ENCODE assay signal across 18 mouse cellular contexts in the genomic region with DNA sequence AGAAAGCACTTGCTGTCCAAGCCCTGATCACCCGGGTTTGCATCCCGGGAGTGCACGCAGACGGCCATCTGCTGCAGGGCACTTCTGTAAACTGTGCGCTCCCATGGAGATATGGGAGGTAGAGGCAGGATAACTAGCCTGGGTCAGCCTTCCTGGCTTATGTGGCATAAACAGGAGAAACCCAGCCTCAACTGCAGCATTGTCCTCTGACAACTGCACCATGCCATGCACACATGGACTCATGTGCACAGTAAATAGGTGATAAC.
DNase-seq lines count a peak whose midpoint lies in the region; ATAC-seq and TF ChIP-seq lines count a peak whose summit lies in the region.
"Had no signal": no experiment of that assay in that cellular context is flagged by ENCODE, and none has a peak within 500 bp of the region (broad histone marks: within the 10 kb centered on the region; RNA-seq: fewer than 3 reads in every experiment).

No protein-coding gene starts in this region.

- H3K9ac ChIP-seq in limb, embryonic 12.5 days (replicated peaks), result no peak overlapping the region
- no peak overlapping the region for H3K9ac ChIP-seq in forebrain, embryonic 12.5 days
- 0 out of 2 replicates have a peak overlapping the region, but pooled peaks have one; percentile 18 for H3K9ac ChIP-seq in hindbrain, embryonic 12.5 days
- H3K9ac ChIP-seq in midbrain, embryonic 14.5 days (replicated peaks; ENCODE audit: low read length), result no peak overlapping the region
- H3K9ac ChIP-seq in stomach, postnatal 0 days (ENCODE audit: low read length), result no peak overlapping the region
- H3K9ac ChIP-seq: embryonic facial prominence, embryonic 12.5 days; intestine, embryonic 15.5 days had no signal

- no peak overlapping the region for H3K4me3 ChIP-seq in limb, embryonic 12.5 days (replicated peaks)
- no peak overlapping the region for H3K4me3 ChIP-seq in limb, embryonic 10.5 days
- H3K4me3 ChIP-seq in forebrain, embryonic 12.5 days (replicated peaks), result no peak overlapping the region
- no peak overlapping the region for H3K4me3 ChIP-seq in hindbrain, embryonic 12.5 days
- H3K4me3 ChIP-seq in midbrain, embryonic 14.5 days (replicated peaks; ENCODE audit: low read depth, low read length), result no peak overlapping the region
- H3K4me3 ChIP-seq in stomach, postnatal 0 days (ENCODE audit: low read depth, low read length), result no peak overlapping the region
- H3K4me3 ChIP-seq: embryonic facial prominence, embryonic 12.5 days; intestine, embryonic 15.5 days had no signal

- WGBS in limb, embryonic 12.5 days, result 73% methylated on average over 5 of the region's 5 CpGs
- 73% methylated on average over 5 of the region's 5 CpGs for WGBS in limb, embryonic 10.5 days
- 18% methylated on average over 5 of the region's 5 CpGs for WGBS in forebrain, embryonic 12.5 days
- 19% methylated on average over 5 of the region's 5 CpGs for WGBS in hindbrain, embryonic 12.5 days
- 6% methylated on average over 5 of the region's 5 CpGs for WGBS in midbrain, embryonic 14.5 days
- 79% methylated on average over 5 of the region's 5 CpGs for WGBS in stomach, postnatal 0 days

- peaks cover 4% of the 10 kb centered on the region; the same call in 1 of the 2 replicates for H3K36me3 ChIP-seq in limb, embryonic 12.5 days
- H3K36me3 ChIP-seq in limb, embryonic 10.5 days, result no peaks in the 10 kb centered on the region
- H3K36me3 ChIP-seq in forebrain, embryonic 12.5 days (replicated peaks), result no peaks in the 10 kb centered on the region
- H3K36me3 ChIP-seq in hindbrain, embryonic 12.5 days, result no peaks in the 10 kb centered on the region
- no peaks in the 10 kb centered on the region for H3K36me3 ChIP-seq in midbrain, embryonic 14.5 days (ENCODE audit: control insufficient read depth, insufficient read depth, low read length)
- no peaks in the 10 kb centered on the region for H3K36me3 ChIP-seq in stomach, postnatal 0 days (ENCODE audit: control insufficient read depth, insufficient read depth, low read length)
- H3K36me3 ChIP-seq: embryonic facial prominence, embryonic 12.5 days; intestine, embryonic 15.5 days had no signal

- no peak for ATAC-seq in limb, embryonic 12.5 days (ENCODE audit: insufficient number of reproducible peaks, insufficient read depth, low FRiP score, low TSS enrichment, low read depth)
- ATAC-seq in forebrain, embryonic 12.5 days (ENCODE audit: low FRiP score), result peak; percentile 18
- ATAC-seq in hindbrain, embryonic 12.5 days (ENCODE audit: low FRiP score), result no peak
- 0 out of 2 replicates have a peak, but pooled peaks have one; percentile 24 for ATAC-seq in midbrain, embryonic 14.5 days (ENCODE audit: low FRiP score, low TSS enrichment)
- ATAC-seq in stomach, postnatal 0 days (ENCODE audit: low FRiP score, low TSS enrichment), result no peak
- ATAC-seq: intestine, embryonic 15.5 days had no signal

- no peaks in the 10 kb centered on the region for H3K9me3 ChIP-seq in limb, embryonic 12.5 days
- no peaks in the 10 kb centered on the region for H3K9me3 ChIP-seq in limb, embryonic 10.5 days (replicated peaks)
- H3K9me3 ChIP-seq in forebrain, embryonic 12.5 days, result no peaks in the 10 kb centered on the region
- H3K9me3 ChIP-seq in hindbrain, embryonic 12.5 days (replicated peaks), result no peaks in the 10 kb centered on the region
- no peaks in the 10 kb centered on the region for H3K9me3 ChIP-seq in midbrain, embryonic 14.5 days (ENCODE audit: control insufficient read depth, low read length)
- no peaks in the 10 kb centered on the region for H3K9me3 ChIP-seq in stomach, postnatal 0 days (ENCODE audit: control insufficient read depth, low read length)
- H3K9me3 ChIP-seq: embryonic facial prominence, embryonic 12.5 days; intestine, embryonic 15.5 days had no signal

- no peak overlapping the region for H3K4me2 ChIP-seq in limb, embryonic 12.5 days
- peak overlapping the region; percentile 31 for H3K4me2 ChIP-seq in forebrain, embryonic 12.5 days
- H3K4me2 ChIP-seq in hindbrain, embryonic 12.5 days (replicated peaks), result peak overlapping the region; percentile 37
- H3K4me2 ChIP-seq in midbrain, embryonic 14.5 days (ENCODE audit: low read length), result peak overlapping the region; percentile 21
- H3K4me2 ChIP-seq in stomach, postnatal 0 days (replicated peaks; ENCODE audit: low read depth), result no peak overlapping the region
- H3K4me2 ChIP-seq: embryonic facial prominence, embryonic 12.5 days; intestine, embryonic 15.5 days had no signal

- H3K4me1 ChIP-seq in limb, embryonic 12.5 days (replicated peaks), result peaks cover 21% of the 10 kb centered on the region
- H3K4me1 ChIP-seq in limb, embryonic 10.5 days, result peaks cover 42% of the 10 kb centered on the region
- peaks cover 97% of the 10 kb centered on the region for H3K4me1 ChIP-seq in forebrain, embryonic 12.5 days
- H3K4me1 ChIP-seq in hindbrain, embryonic 12.5 days, result peaks cover 89% of the 10 kb centered on the region
- peaks cover 67% of the 10 kb centered on the region for H3K4me1 ChIP-seq in midbrain, embryonic 14.5 days (ENCODE audit: control insufficient read depth, insufficient read depth, low read length)
- H3K4me1 ChIP-seq in stomach, postnatal 0 days (replicated peaks; ENCODE audit: control insufficient read depth, insufficient read depth), result peaks cover 10% of the 10 kb centered on the region; the same call in 1 of the 2 replicates

- H3K27me3 ChIP-seq in limb, embryonic 12.5 days, result no peaks in the 10 kb centered on the region
- H3K27me3 ChIP-seq in limb, embryonic 10.5 days (ENCODE audit: low read depth, poor library complexity, severe bottlenecking), result no peaks in the 10 kb centered on the region
- H3K27me3 ChIP-seq in forebrain, embryonic 12.5 days, result no peaks in the 10 kb centered on the region
- H3K27me3 ChIP-seq in hindbrain, embryonic 12.5 days, result no peaks in the 10 kb centered on the region
- no peaks in the 10 kb centered on the region for H3K27me3 ChIP-seq in midbrain, embryonic 14.5 days (ENCODE audit: control insufficient read depth, insufficient read depth, low read length)
- no peaks in the 10 kb centered on the region for H3K27me3 ChIP-seq in stomach, postnatal 0 days (ENCODE audit: control insufficient read depth, insufficient read depth, low read length)
- H3K27me3 ChIP-seq: embryonic facial prominence, embryonic 12.5 days; intestine, embryonic 15.5 days had no signal

- TF ChIP-seq EP300 in stomach, postnatal 0 days (optimal IDR thresholded peaks at IDR 0.05), result no peak

- no peak for TF ChIP-seq CTCF in stomach, postnatal 0 days (IDR thresholded peaks at IDR 0.05; ENCODE audit: low read depth)

- DNase-seq in limb, embryonic 10.5 days (ENCODE audit: low spot score), result no peak
- DNase-seq in midbrain, embryonic 14.5 days, result no peak
- DNase-seq in stomach, postnatal 0 days (ENCODE audit: low spot score), result no peak
- no peak for DNase-seq in thymus, postnatal 4 days
- DNase-seq in urinary bladder, postnatal 14 days (ENCODE audit: low spot score), result no peak
- DNase-seq: adrenal gland, adult 2 months; cerebellum, postnatal 14 days; gastrocnemius, postnatal 10 days; heart, postnatal 10 days; lung, adult 2 months; right cerebral cortex, postnatal 14 days had no signal

- H3K27ac ChIP-seq in limb, embryonic 12.5 days, result 0 out of 2 replicates have a peak overlapping the region, but pooled peaks have one; percentile 7
- no peak overlapping the region for H3K27ac ChIP-seq in limb, embryonic 10.5 days
- H3K27ac ChIP-seq in forebrain, embryonic 12.5 days, result peak overlapping the region; percentile 82
- H3K27ac ChIP-seq in hindbrain, embryonic 12.5 days, result peak overlapping the region; percentile 55
- H3K27ac ChIP-seq in midbrain, embryonic 14.5 days (replicated peaks; ENCODE audit: low read depth, low read length), result 0 out of 2 replicates have a peak overlapping the region, but pooled peaks have one; percentile 28
- no peak overlapping the region for H3K27ac ChIP-seq in stomach, postnatal 0 days (replicated peaks)
- H3K27ac ChIP-seq: embryonic facial prominence, embryonic 12.5 days; intestine, embryonic 15.5 days; kidney, postnatal 0 days; macrophage had no signal

Comparison
In these comparisons a context has a peak if more than half of its experiments do, and no peak if none do; other contexts are left out.
1. H3K27ac ChIP-seq: peak in limb, embryonic 12.5 days (single experiment), forebrain, embryonic 12.5 days (single experiment), hindbrain, embryonic 12.5 days (single experiment) and midbrain, embryonic 14.5 days (single experiment); none in limb, embryonic 10.5 days (single experiment) and stomach, postnatal 0 days (single experiment).
2. ATAC-seq: peak in forebrain, embryonic 12.5 days (single experiment) and midbrain, embryonic 14.5 days (single experiment); none in limb, embryonic 12.5 days (single experiment), hindbrain, embryonic 12.5 days (single experiment) and stomach, postnatal 0 days (single experiment).
3. H3K4me2 ChIP-seq: peak in forebrain, embryonic 12.5 days (single experiment), hindbrain, embryonic 12.5 days (single experiment) and midbrain, embryonic 14.5 days (single experiment); none in limb, embryonic 12.5 days (single experiment) and stomach, postnatal 0 days (single experiment).